Mouse (Mus musculus) midbrain, embryonic 12.5 days (tissue): ENCODE results near the gene Qsox2. TPM values are rescaled to one million over a fixed set of nuclear protein-coding genes. Genes with fewer than 3 reads are reported as not detected.
A peak's percentile ranks its signal among the peaks of the same experiment; 100 is the strongest.

Source experiments
- ATAC-seq: fragments of 200-750 bp; cut with Nextera tagmentation; 2 replicates; pipeline ENCODE4 v1.8.0; 2017; ENCODE audit warnings: low read depth, moderate TSS enrichment, moderate library complexity; ENCODE audit not compliant: low FRiP score
- H3K27ac ChIP-seq: fragments of 300-500 bp; sonication (generic); replicated peaks from 2 replicates; pipeline ENCODE4 v1.5.1; 2016; ENCODE audit warnings: mild to moderate bottlenecking
- H3K27me3 ChIP-seq: fragments of 300-500 bp; sonication (generic); 2 replicates; pipeline ENCODE4 v1.6.1; 2016; ENCODE audit warnings: mild to moderate bottlenecking
- H3K36me3 ChIP-seq: fragments of 300-500 bp; sonication (generic); 2 replicates; pipeline ENCODE4 v1.6.1; 2016
- H3K4me1 ChIP-seq: fragments of 300-500 bp; sonication (generic); 2 replicates; pipeline ENCODE4 v1.6.1; 2016
- H3K4me2 ChIP-seq: fragments of 300-500 bp; sonication (generic); replicated peaks from 2 replicates; pipeline ENCODE4 v1.6.1; 2016; ENCODE audit warnings: mild to moderate bottlenecking, moderate library complexity
- H3K4me3 ChIP-seq: fragments of 300-500 bp; sonication (generic); 2 replicates; pipeline ENCODE4 v1.5.1; 2016; ENCODE audit warnings: mild to moderate bottlenecking
- H3K9ac ChIP-seq: fragments of 300-500 bp; sonication (generic); replicated peaks from 2 replicates; pipeline ENCODE4 v1.6.1; 2016; ENCODE audit warnings: mild to moderate bottlenecking, moderate library complexity
- H3K9me3 ChIP-seq: fragments of 300-500 bp; sonication (generic); 2 replicates; pipeline ENCODE4 v1.6.1; 2016; ENCODE audit warnings: mild to moderate bottlenecking
- WGBS: fragments of 180-500 bp; shearing (Covaris S2); methylation state at CpG from one replicate; pipeline ENCODE4 v1.1.7; 2016; 5-methylcytosine and 5-hydroxymethylcytosine counted together
- polyA plus RNA-seq: library from polyadenylated mRNA; unstranded; fragments of >200 nt; fragmentation: Nextera tagmentation; extraction: Ambion mirVana; gene quantifications from 2 replicates; pipeline ENCODE4 v1.2.1, GENCODE M21; 2016

Qsox2 gene
- polyA plus RNA-seq, 1 experiment from 2014 or later = 22.2 TPM

- Histone ChIP-seq H3K27ac (no peak overlapping the region), H3K4me3 (no peak overlapping the region), H3K27me3 (no peaks in the 10 kb centered on the region), H3K9me3 (no peaks in the 10 kb centered on the region), H3K4me2 (no peak overlapping the region), H3K9ac (no peak overlapping the region), H3K36me3 (no peaks in the 10 kb centered on the region), H3K4me1 (no peaks in the 10 kb centered on the region)
- WGBS = 72% methylated on average over 8 of the region's 8 CpGs
- no peak for ATAC-seq
These were observed 15.3 kb upstream of the Qsox2 start for GRCm38 (mm10) chr2:26252514-26253206.

GRCm38 (mm10) chr2:26247531-26247930 lies 10.2 kb upstream of the Qsox2 start:
- Histone ChIP-seq H3K9me3 (no peaks in the 10 kb centered on the region), H3K4me1 (no peaks in the 10 kb centered on the region), H3K27me3 (no peaks in the 10 kb centered on the region), H3K4me2 (no peak overlapping the region), H3K9ac (no peak overlapping the region), H3K36me3 (no peaks in the 10 kb centered on the region), H3K27ac (no peak overlapping the region), H3K4me3 (no peak overlapping the region)
- ATAC-seq = no peak
- 68% methylated on average over 3 of the region's 3 CpGs for WGBS

DNA sequence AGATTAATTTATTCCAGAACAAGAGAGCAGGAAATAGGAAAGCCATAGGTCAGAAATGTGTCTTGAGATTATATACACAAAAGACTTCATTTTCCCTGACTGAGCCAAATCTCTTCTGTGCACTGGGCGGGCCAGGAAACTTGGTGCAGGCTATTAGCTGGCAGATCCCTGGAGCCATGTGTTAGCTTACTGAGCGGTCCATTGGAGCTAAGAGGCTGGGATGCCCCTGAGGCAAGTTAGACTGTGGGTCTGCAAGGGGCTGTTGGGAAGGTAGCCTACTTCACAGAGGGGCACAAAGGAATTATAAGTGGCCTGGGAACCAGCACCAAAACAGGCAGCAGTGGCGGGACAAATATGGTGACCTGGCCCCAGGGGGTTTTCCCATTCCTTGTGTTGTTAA lies 3.5 kb upstream of the Qsox2 start:
- no peak for ATAC-seq
- H3K36me3 ChIP-seq = no peaks in the 10 kb centered on the region
- peaks cover 9% of the 10 kb centered on the region for H3K4me1 ChIP-seq
- no peak overlapping the region for H3K27ac ChIP-seq
- peaks cover 5% of the 10 kb centered on the region; the same call in 1 of the 2 replicates for H3K27me3 ChIP-seq
- no peak overlapping the region for H3K4me2 ChIP-seq
- no peaks in the 10 kb centered on the region for H3K9me3 ChIP-seq
- WGBS = 69% methylated on average over 3 of the region's 3 CpGs
- H3K4me3 ChIP-seq = no peak overlapping the region
- H3K9ac ChIP-seq = no peak overlapping the region

DNA sequence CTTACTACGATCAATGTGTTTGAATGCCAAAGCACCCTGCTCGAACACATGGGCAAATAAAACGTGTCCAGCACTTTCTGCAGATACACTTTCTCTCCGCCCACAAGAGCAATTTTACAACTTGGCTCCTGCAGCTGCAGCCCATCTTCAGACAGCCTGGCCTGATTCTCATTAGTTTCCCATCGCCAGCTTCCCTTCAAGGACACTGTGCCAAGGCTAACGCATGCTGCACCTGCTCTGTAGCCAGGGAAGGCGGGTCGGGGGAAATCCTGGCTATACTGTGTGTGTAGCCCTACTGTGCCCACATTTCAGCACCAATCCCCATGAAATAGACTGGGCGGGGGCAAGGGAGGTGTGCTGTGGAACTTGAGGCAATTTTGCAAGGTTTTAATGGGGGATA lies 3.0 kb upstream of the Qsox2 start:
- Histone ChIP-seq H3K27me3 (peaks cover 5% of the 10 kb centered on the region; the same call in 1 of the 2 replicates), H3K9ac (no peak overlapping the region; the same call in 1 of the 2 replicates), H3K36me3 (no peaks in the 10 kb centered on the region), H3K4me3 (no peak overlapping the region), H3K9me3 (no peaks in the 10 kb centered on the region), H3K4me2 (no peak overlapping the region), H3K27ac (no peak overlapping the region), H3K4me1 (peaks cover 12% of the 10 kb centered on the region)
- 73% methylated on average over 9 of the region's 9 CpGs for WGBS
- no peak for ATAC-seq

DNA sequence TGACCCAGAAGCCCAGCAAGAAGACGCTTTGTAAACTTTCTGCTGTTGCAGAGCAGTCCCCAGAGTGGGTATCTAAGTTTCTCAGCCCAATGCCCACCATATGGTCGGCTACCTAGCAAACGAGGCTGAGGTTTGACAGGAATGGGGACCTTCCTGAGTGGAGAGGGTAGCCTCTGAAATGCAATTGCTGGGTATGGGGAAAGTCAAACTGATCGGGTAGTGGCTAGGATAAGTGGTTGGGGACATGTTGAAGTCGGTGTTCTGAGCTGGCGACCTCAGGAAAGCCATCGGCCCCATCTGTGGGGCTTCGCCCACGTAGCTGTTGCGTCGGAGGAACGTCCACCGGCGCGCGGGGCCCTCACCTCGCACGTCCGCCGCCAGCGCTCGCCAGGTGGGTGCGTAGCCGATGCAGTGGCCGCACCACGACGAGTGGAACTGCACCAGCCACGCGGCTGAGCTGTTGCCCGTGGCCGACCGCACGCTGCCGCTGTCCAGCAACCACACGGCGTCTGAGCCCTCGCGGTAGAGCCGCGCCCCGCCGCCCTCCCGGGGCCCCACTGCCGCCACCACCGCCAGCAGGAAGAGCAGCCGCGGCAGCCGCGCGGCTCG lies 540 bp downstream of the Qsox2 start:
- Histone ChIP-seq H3K4me2 (peak overlapping the region; percentile 85), H3K36me3 (no peaks in the 10 kb centered on the region), H3K27ac (peak overlapping the region; percentile 65), H3K4me1 (peaks cover 18% of the 10 kb centered on the region), H3K9ac (peak overlapping the region; percentile 91), H3K27me3 (peaks cover 5% of the 10 kb centered on the region; the same call in 1 of the 2 replicates), H3K9me3 (no peaks in the 10 kb centered on the region), H3K4me3 (peak overlapping the region; percentile 93)
- peak; percentile 72; the same call in 1 of the 2 replicates for ATAC-seq
- under 1% methylated on average over 51 of the region's 51 CpGs for WGBS

- no peak for ATAC-seq
- Histone ChIP-seq H3K4me1 (peaks cover 18% of the 10 kb centered on the region), H3K9me3 (no peaks in the 10 kb centered on the region), H3K27me3 (peaks cover 3% of the 10 kb centered on the region; the same call in 1 of the 2 replicates), H3K36me3 (no peaks in the 10 kb centered on the region), H3K4me2 (no peak overlapping the region), H3K27ac (no peak overlapping the region), H3K4me3 (no peak overlapping the region), H3K9ac (no peak overlapping the region)
- 81% methylated on average over 2 of the region's 2 CpGs for WGBS
These were observed 2.6 kb downstream of the Qsox2 start for GRCm38 (mm10) chr2:26234771-26235170.

DNA sequence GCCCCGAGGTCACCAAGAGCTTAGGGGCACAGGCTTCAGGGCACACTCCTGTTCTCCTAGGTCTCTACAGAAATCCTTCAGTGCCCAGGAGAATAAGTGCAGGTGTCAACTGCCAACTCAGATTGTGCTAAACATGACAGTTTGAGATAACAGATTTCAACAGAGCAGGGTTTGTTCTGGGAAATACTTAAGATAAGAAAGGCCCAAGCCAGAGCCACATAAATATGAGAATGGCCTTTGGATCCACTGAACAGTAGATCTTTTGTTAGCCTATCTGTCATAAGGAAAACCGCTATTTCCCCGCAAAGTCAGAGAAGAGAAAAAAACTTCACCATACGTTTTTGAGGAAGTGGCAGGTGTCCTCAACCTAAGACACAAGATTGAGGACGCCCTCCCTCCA lies 3.1 kb downstream of the Qsox2 start:
- no peak overlapping the region for H3K4me3 ChIP-seq
- WGBS = 86% methylated on average over 5 of the region's 5 CpGs
- H3K36me3 ChIP-seq = no peaks in the 10 kb centered on the region
- no peaks in the 10 kb centered on the region for H3K9me3 ChIP-seq
- H3K27ac ChIP-seq = no peak overlapping the region
- H3K4me2 ChIP-seq = no peak overlapping the region
- H3K4me1 ChIP-seq = peaks cover 18% of the 10 kb centered on the region
- no peak overlapping the region for H3K9ac ChIP-seq
- ATAC-seq = no peak
- no peaks in the 10 kb centered on the region for H3K27me3 ChIP-seq

DNA sequence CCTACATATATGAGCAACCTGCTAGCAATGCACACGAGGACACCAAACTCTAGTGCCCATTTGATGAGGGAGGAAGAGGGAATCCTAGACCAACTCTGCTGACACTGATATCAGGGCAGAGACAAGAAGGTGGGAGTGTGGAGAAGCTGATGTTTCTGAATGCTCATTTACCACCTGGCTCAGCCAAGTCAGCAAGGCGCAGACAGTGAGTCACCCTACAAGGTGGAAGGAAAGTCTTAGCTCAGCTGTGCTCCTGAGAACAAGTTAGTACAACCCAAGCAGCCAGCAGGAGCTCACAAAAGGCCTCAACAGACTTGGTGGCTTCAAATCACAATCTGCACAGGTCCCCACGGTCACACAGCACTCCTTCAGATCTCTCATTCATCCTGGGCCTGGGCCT lies 6.0 kb downstream of the Qsox2 start:
- peaks cover 15% of the 10 kb centered on the region for H3K4me1 ChIP-seq
- H3K27ac ChIP-seq = no peak overlapping the region
- 76% methylated on average over 3 of the region's 3 CpGs for WGBS

DNA sequence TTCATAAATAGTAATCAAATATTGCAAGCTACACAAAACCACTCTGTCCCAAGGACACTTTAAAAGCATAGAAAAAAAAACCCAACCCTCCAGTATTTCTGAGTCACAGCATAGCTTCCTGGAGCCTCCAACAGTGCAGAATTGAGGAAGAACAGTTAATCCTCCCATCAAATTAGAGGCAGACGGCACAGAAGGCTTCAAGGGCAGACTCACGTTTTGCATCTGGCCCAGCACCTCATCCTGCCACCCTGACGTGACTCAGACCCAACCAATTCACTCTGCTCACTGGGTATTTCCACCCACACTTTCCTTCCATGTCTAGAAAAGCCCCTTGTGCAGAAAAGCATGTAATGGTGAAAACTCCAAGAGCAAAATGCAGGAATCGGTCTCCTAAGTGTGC lies 7.1 kb downstream of the Qsox2 start:
- Histone ChIP-seq H3K9me3 (no peaks in the 10 kb centered on the region), H3K4me1 (peaks cover 6% of the 10 kb centered on the region; the same call in 1 of the 2 replicates), H3K9ac (no peak overlapping the region), H3K4me2 (no peak overlapping the region), H3K27ac (no peak overlapping the region), H3K27me3 (no peaks in the 10 kb centered on the region), H3K4me3 (no peak overlapping the region), H3K36me3 (no peaks in the 10 kb centered on the region)
- no peak for ATAC-seq
- 65% methylated on average over 4 of the region's 4 CpGs for WGBS

More for the DNA sequence above, 6.0 kb downstream of the Qsox2 start:
- no peaks in the 10 kb centered on the region for H3K27me3 ChIP-seq
- no peak overlapping the region for H3K4me3 ChIP-seq
- no peaks in the 10 kb centered on the region for H3K36me3 ChIP-seq
- H3K9ac ChIP-seq = no peak overlapping the region
- H3K4me2 ChIP-seq = no peak overlapping the region
- ATAC-seq = no peak
- H3K9me3 ChIP-seq = no peaks in the 10 kb centered on the region

GRCm38 (mm10) chr2:26227788-26228187 lies 9.5 kb downstream of the Qsox2 start:
- Histone ChIP-seq H3K27ac (no peak overlapping the region), H3K9me3 (no peaks in the 10 kb centered on the region), H3K4me1 (no peaks in the 10 kb centered on the region), H3K4me3 (no peak overlapping the region), H3K27me3 (no peaks in the 10 kb centered on the region), H3K36me3 (peaks cover 23% of the 10 kb centered on the region), H3K9ac (no peak overlapping the region), H3K4me2 (no peak overlapping the region)
- 76% methylated on average over 1 of the region's 1 CpGs for WGBS
- ATAC-seq = peak; percentile 72; the same call in 1 of the 2 replicates

DNA sequence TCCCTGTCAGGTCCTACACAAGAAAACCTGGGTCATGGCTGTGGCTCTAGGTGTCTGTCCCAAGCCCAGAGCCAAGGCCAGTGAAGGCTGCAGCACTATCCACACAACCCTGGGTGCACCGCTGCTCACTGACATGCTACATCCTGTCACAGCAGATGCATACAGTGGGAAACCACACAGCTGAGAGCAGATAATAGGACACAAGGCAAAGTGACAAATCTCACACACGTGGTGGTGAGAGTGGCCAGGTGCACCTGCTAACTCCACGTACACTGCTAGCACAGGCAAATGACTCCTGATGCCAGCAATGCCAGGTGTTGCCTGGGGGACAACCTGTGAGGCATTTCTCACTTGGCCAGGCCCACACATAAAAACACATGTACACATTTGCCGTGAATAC lies 12.1 kb downstream of the Qsox2 start:
- peaks cover 48% of the 10 kb centered on the region for H3K36me3 ChIP-seq
- H3K27ac ChIP-seq = no peak overlapping the region
- H3K4me1 ChIP-seq = no peaks in the 10 kb centered on the region
- H3K4me2 ChIP-seq = no peak overlapping the region
- no peak overlapping the region for H3K4me3 ChIP-seq
- H3K9me3 ChIP-seq = no peaks in the 10 kb centered on the region
- no peak overlapping the region for H3K9ac ChIP-seq
- H3K27me3 ChIP-seq = no peaks in the 10 kb centered on the region
- ATAC-seq = no peak
- 91% methylated on average over 4 of the region's 4 CpGs for WGBS

- H3K4me3 ChIP-seq = no peak overlapping the region
- H3K9me3 ChIP-seq = no peaks in the 10 kb centered on the region
- ATAC-seq = no peak
- no peak overlapping the region for H3K4me2 ChIP-seq
- H3K27ac ChIP-seq = no peak overlapping the region
- H3K4me1 ChIP-seq = no peaks in the 10 kb centered on the region
- no peaks in the 10 kb centered on the region for H3K27me3 ChIP-seq
- H3K9ac ChIP-seq = no peak overlapping the region
- 83% methylated on average over 3 of the region's 3 CpGs for WGBS
- H3K36me3 ChIP-seq = peaks cover 60% of the 10 kb centered on the region
These were observed 13.4 kb downstream of the Qsox2 start for GRCm38 (mm10) chr2:26223961-26224360.
